Mouse (Mus musculus): ENCODE data around the gene Ttc7. TPM values are rescaled to one million over a fixed set of nuclear protein-coding genes. Genes with fewer than 3 reads are reported as not detected.

Ttc7 gene
- polyA plus RNA-seq, 1 experiment from 2014 or later: 5.3 TPM

GRCm38 (mm10) chr17:87429431-87429830 is 146.7 kb downstream of the Ttc7 start:
- no peak for ATAC-seq (ENCODE audit: low FRiP score, low read depth)
- no peak overlapping the region for H3K4me2 ChIP-seq
- no peak overlapping the region for H3K27ac ChIP-seq (replicated peaks)
- H3K9me3 ChIP-seq: no peaks in the 10 kb centered on the region
- no peak overlapping the region for H3K9ac ChIP-seq
- no peaks in the 10 kb centered on the region for H3K4me1 ChIP-seq (replicated peaks)
- H3K4me3 ChIP-seq: no peak overlapping the region
- H3K27me3 ChIP-seq: no peaks in the 10 kb centered on the region
- peaks cover 39% of the 10 kb centered on the region for H3K36me3 ChIP-seq
- WGBS: 83% methylated on average over 3 of the region's 3 CpGs

Other genes with a start within 250 kb of the Ttc7 start
- gene Socs5, start 175.2 kb upstream of the Ttc7 start, polyA plus RNA-seq (2015; fragmentation: Nextera tagmentation; extraction: Ambion mirVana): 16.3 and 16.6 TPM in 2 replicates
- 46.1 and 46.9 TPM in 2 replicates for gene Mcfd2, start 17.0 kb upstream of the Ttc7 start, polyA plus RNA-seq (2015; fragmentation: Nextera tagmentation; extraction: Ambion mirVana)
- not detected in 2 replicates for gene Stpg4, start 144.9 kb downstream of the Ttc7 start, polyA plus RNA-seq (2015; fragmentation: Nextera tagmentation; extraction: Ambion mirVana)
- gene Calm2, start 164.0 kb downstream of the Ttc7 start, polyA plus RNA-seq (2015; fragmentation: Nextera tagmentation; extraction: Ambion mirVana): 2,472 and 2,541 TPM in 2 replicates